8 mouse cellular contexts compared by ENCODE assay signal in the genomic region with DNA sequence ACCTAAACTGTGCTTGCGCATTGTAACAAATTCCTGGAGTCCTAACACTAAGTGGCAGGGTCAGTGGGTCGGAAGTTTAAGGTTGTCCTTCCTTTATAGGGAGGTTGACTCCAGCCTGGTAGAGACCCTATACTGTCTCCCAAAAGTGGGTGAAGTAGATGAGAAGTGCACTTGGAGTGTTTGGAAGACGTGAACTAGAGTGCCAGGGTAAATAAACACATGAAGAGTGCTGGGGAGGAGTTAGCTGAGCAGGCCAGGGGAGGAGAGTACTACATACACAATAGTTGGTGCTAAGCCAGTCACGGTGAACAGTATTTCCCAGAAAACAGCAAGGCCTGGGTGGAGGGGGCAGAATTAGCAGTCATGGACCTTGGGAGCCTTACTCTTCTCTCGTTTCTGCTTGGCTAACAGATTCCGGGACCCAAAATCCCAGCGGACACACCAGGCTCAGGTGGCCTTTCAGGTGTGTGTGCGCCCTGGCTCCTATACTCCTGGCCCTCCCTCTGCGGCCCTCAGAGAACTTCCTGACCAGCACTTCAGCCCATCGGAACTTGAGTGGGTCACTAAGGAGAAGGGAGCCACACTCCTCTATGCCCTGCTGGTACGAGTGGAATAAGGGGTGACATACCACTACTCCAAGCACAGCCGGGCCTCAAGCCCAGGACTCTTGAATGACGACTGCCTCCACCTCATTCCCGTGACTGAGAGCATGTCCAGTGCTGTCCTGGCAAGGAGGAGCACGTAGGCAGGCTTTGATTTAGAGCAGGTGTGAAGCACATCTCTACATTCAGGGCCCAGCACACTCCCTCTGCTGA. TPM values are rescaled to one million over a fixed set of nuclear protein-coding genes. Genes with fewer than 3 reads are reported as not detected.
DNase-seq lines count a peak whose midpoint lies in the region; ATAC-seq and TF ChIP-seq lines count a peak whose summit lies in the region.

No protein-coding gene starts in this region.

- no peak overlapping the region for H3K27ac ChIP-seq in kidney, embryonic 14.5 days (ENCODE audit: low read depth, low read length)
- peak overlapping the region; percentile 92 for H3K27ac ChIP-seq in embryonic facial prominence, embryonic 10.5 days (replicated peaks)
- 0 out of 2 replicates have a peak overlapping the region, but pooled peaks have one; percentile 17 for H3K27ac ChIP-seq in intestine, postnatal 0 days (ENCODE audit: low read depth, low read length)
- peak overlapping the region; percentile 90; the same call in 1 of the 2 replicates for H3K27ac ChIP-seq in midbrain, embryonic 14.5 days (replicated peaks; ENCODE audit: low read depth, low read length)

- no peaks in the 10 kb centered on the region for H3K27me3 ChIP-seq in kidney, embryonic 14.5 days (ENCODE audit: control insufficient read depth, insufficient read depth, low read length)
- no peaks in the 10 kb centered on the region for H3K27me3 ChIP-seq in embryonic facial prominence, embryonic 10.5 days (replicated peaks; ENCODE audit: low read depth, poor library complexity, severe bottlenecking)
- H3K27me3 ChIP-seq in intestine, postnatal 0 days (replicated peaks; ENCODE audit: control insufficient read depth, insufficient read depth, low read length) = no peaks in the 10 kb centered on the region
- H3K27me3 ChIP-seq in midbrain, embryonic 14.5 days (ENCODE audit: control insufficient read depth, insufficient read depth, low read length) = no peaks in the 10 kb centered on the region

- H3K36me3 ChIP-seq in kidney, embryonic 14.5 days (ENCODE audit: control insufficient read depth, insufficient read depth, low read length) = peaks cover 87% of the 10 kb centered on the region
- peaks cover 91% of the 10 kb centered on the region for H3K36me3 ChIP-seq in embryonic facial prominence, embryonic 10.5 days (replicated peaks)
- peaks cover 80% of the 10 kb centered on the region for H3K36me3 ChIP-seq in intestine, postnatal 0 days (ENCODE audit: control insufficient read depth, insufficient read depth)
- peaks cover 88% of the 10 kb centered on the region for H3K36me3 ChIP-seq in midbrain, embryonic 14.5 days (ENCODE audit: control insufficient read depth, insufficient read depth, low read length)

- peaks cover 18% of the 10 kb centered on the region for H3K4me1 ChIP-seq in kidney, embryonic 14.5 days (ENCODE audit: control insufficient read depth, insufficient read depth, low read length)
- H3K4me1 ChIP-seq in embryonic facial prominence, embryonic 10.5 days = peaks cover 42% of the 10 kb centered on the region
- H3K4me1 ChIP-seq in intestine, postnatal 0 days (replicated peaks; ENCODE audit: control insufficient read depth, insufficient read depth, low read length) = no peaks in the 10 kb centered on the region
- H3K4me1 ChIP-seq in midbrain, embryonic 14.5 days (ENCODE audit: control insufficient read depth, insufficient read depth, low read length) = peaks cover 17% of the 10 kb centered on the region

- DNase-seq in kidney, postnatal 36 days = no peak
- no peak for DNase-seq in embryonic facial prominence, embryonic 10.5 days (ENCODE audit: low spot score)
- DNase-seq in midbrain, embryonic 14.5 days = no peak
- DNase-seq in gastrocnemius, adult 18-20 months (ENCODE audit: low spot score) = no peak
- no peak for DNase-seq in adrenal gland, adult 2 months
- no peak for DNase-seq in adrenal gland, postnatal 10 days

- no peaks in the 10 kb centered on the region for H3K9me3 ChIP-seq in kidney, embryonic 14.5 days (ENCODE audit: control insufficient read depth, low read length)
- no peaks in the 10 kb centered on the region for H3K9me3 ChIP-seq in embryonic facial prominence, embryonic 10.5 days
- no peaks in the 10 kb centered on the region for H3K9me3 ChIP-seq in intestine, postnatal 0 days (ENCODE audit: control insufficient read depth)
- no peaks in the 10 kb centered on the region for H3K9me3 ChIP-seq in midbrain, embryonic 14.5 days (ENCODE audit: control insufficient read depth, low read length)

- peak overlapping the region; percentile 79 for H3K4me3 ChIP-seq in kidney, embryonic 14.5 days (ENCODE audit: low read length)
- H3K4me3 ChIP-seq in embryonic facial prominence, embryonic 10.5 days = peak overlapping the region; percentile 73
- H3K4me3 ChIP-seq in intestine, postnatal 0 days (ENCODE audit: low read depth, low read length) = peak overlapping the region; percentile 78
- peak overlapping the region; percentile 80; the same call in 1 of the 2 replicates for H3K4me3 ChIP-seq in midbrain, embryonic 14.5 days (replicated peaks; ENCODE audit: low read depth, low read length)

- 0 out of 2 replicates have a peak, but pooled peaks have one; percentile 5 for ATAC-seq in kidney, embryonic 14.5 days (ENCODE audit: low FRiP score, low TSS enrichment)
- ATAC-seq in intestine, postnatal 0 days = no peak
- peak; percentile 26; the same call in 1 of the 2 replicates for ATAC-seq in midbrain, embryonic 14.5 days (ENCODE audit: low FRiP score, low TSS enrichment)

- H3K4me2 ChIP-seq in kidney, embryonic 14.5 days (replicated peaks; ENCODE audit: low read depth, low read length) = peak overlapping the region; percentile 88
- H3K4me2 ChIP-seq in intestine, postnatal 0 days (replicated peaks; ENCODE audit: low read depth) = peak overlapping the region; percentile 91
- H3K4me2 ChIP-seq in midbrain, embryonic 14.5 days (ENCODE audit: low read length) = peak overlapping the region; percentile 99

- peak overlapping the region; percentile 84; the same call in 1 of the 2 replicates for H3K9ac ChIP-seq in kidney, embryonic 14.5 days (ENCODE audit: low read depth, low read length)
- H3K9ac ChIP-seq in intestine, postnatal 0 days (ENCODE audit: low read depth, low read length) = no peak overlapping the region
- H3K9ac ChIP-seq in midbrain, embryonic 14.5 days (replicated peaks; ENCODE audit: low read length) = peak overlapping the region; percentile 82; the same call in 1 of the 2 replicates

- 76% methylated on average over 15 of the region's 15 CpGs for WGBS in kidney, embryonic 14.5 days
- 79% methylated on average over 15 of the region's 15 CpGs for WGBS in embryonic facial prominence, embryonic 10.5 days
- 70% methylated on average over 15 of the region's 15 CpGs for WGBS in intestine, postnatal 0 days
- 79% methylated on average over 15 of the region's 15 CpGs for WGBS in midbrain, embryonic 14.5 days

- TF ChIP-seq CTCF in intestine, postnatal 0 days (IDR thresholded peaks at IDR 0.05; ENCODE audit: low read depth) = no peak

RNA-seq across cellular contexts. Expression of gene Gps2, which starts 0.8 kb away (rescaled TPM):
- 73.4 and 82.0 TPM in 2 replicates for polyA plus RNA-seq in kidney, embryonic 14.5 days (2014; fragmentation: Nextera tagmentation; extraction: Ambion mirVana)
- polyA plus RNA-seq in embryonic facial prominence, embryonic 10.5 days (2016; fragmentation: Nextera tagmentation; extraction: Ambion mirVana) = 87.6 and 89.1 TPM in 2 replicates
- 40.4 and 42.3 TPM in 2 replicates for polyA plus RNA-seq in intestine, postnatal 0 days (2015; fragmentation: Nextera tagmentation; extraction: Ambion mirVana)
- 56.4 and 62.4 TPM in 2 replicates for polyA plus RNA-seq in midbrain, embryonic 14.5 days (2014; fragmentation: Nextera tagmentation; extraction: Ambion mirVana)
- 10 to 100 TPM; 50.8 to 55.8 TPM for total RNA-seq in gastrocnemius, adult 18-20 months (2021)
- total RNA-seq in adrenal gland, adult 2 months (2021) = 10 to 100 TPM; 44.7 to 61.8 TPM
- polyA plus RNA-seq in adrenal gland, adult 2 months (2012; rRNA removed) = 130 and 148 TPM in 2 replicates
- total RNA-seq in adrenal gland, postnatal 10 days (2021) = 10 to 100 TPM; 42.3 to 43.1 TPM

RNA-seq across cellular contexts. Expression of gene Eif5a, which starts 8.8 kb away (rescaled TPM):
- 2,108 and 2,169 TPM in 2 replicates for polyA plus RNA-seq in kidney, embryonic 14.5 days (2014; fragmentation: Nextera tagmentation; extraction: Ambion mirVana)
- polyA plus RNA-seq in embryonic facial prominence, embryonic 10.5 days (2016; fragmentation: Nextera tagmentation; extraction: Ambion mirVana) = 2,818 and 3,035 TPM in 2 replicates
- polyA plus RNA-seq in intestine, postnatal 0 days (2015; fragmentation: Nextera tagmentation; extraction: Ambion mirVana) = 716 and 774 TPM in 2 replicates
- polyA plus RNA-seq in midbrain, embryonic 14.5 days (2014; fragmentation: Nextera tagmentation; extraction: Ambion mirVana) = 1,083 and 1,099 TPM in 2 replicates
- total RNA-seq in gastrocnemius, adult 18-20 months (2021) = 100 to 1,000 TPM; 408 to 425 TPM
- 100 to 1,000 TPM; 572 to 622 TPM for total RNA-seq in adrenal gland, adult 2 months (2021)
- polyA plus RNA-seq in adrenal gland, adult 2 months (2012; rRNA removed) = 180 and 225 TPM in 2 replicates
- 100 to 1,000 TPM; 578 to 644 TPM for total RNA-seq in adrenal gland, postnatal 10 days (2021)

RNA-seq across cellular contexts. Expression of gene Neurl4, which starts 12.1 kb away (rescaled TPM):
- polyA plus RNA-seq in kidney, embryonic 14.5 days (2014; fragmentation: Nextera tagmentation; extraction: Ambion mirVana) = 13.0 and 16.3 TPM in 2 replicates
- 10.9 and 11.1 TPM in 2 replicates for polyA plus RNA-seq in embryonic facial prominence, embryonic 10.5 days (2016; fragmentation: Nextera tagmentation; extraction: Ambion mirVana)
- 9.7 and 10.3 TPM in 2 replicates for polyA plus RNA-seq in intestine, postnatal 0 days (2015; fragmentation: Nextera tagmentation; extraction: Ambion mirVana)
- polyA plus RNA-seq in midbrain, embryonic 14.5 days (2014; fragmentation: Nextera tagmentation; extraction: Ambion mirVana) = 27.5 and 29.0 TPM in 2 replicates
- 10 to 100 TPM; 25.9 to 27.4 TPM for total RNA-seq in gastrocnemius, adult 18-20 months (2021)
- total RNA-seq in adrenal gland, adult 2 months (2021) = 10 to 100 TPM; 40.6 to 44.2 TPM
- 38.6 and 47.6 TPM in 2 replicates for polyA plus RNA-seq in adrenal gland, adult 2 months (2012; rRNA removed)
- 10 to 100 TPM; 33.6 to 48.1 TPM for total RNA-seq in adrenal gland, postnatal 10 days (2021)

RNA-seq across cellular contexts. Expression of gene 2810408A11Rik, which starts 12.1 kb away (rescaled TPM):
- polyA plus RNA-seq in kidney, embryonic 14.5 days (2014; fragmentation: Nextera tagmentation; extraction: Ambion mirVana) = 12.4 and 15.1 TPM in 2 replicates
- polyA plus RNA-seq in embryonic facial prominence, embryonic 10.5 days (2016; fragmentation: Nextera tagmentation; extraction: Ambion mirVana) = 14.7 and 14.8 TPM in 2 replicates
- polyA plus RNA-seq in intestine, postnatal 0 days (2015; fragmentation: Nextera tagmentation; extraction: Ambion mirVana) = 3.5 and 3.8 TPM in 2 replicates
- 9.4 and 13.0 TPM in 2 replicates for polyA plus RNA-seq in midbrain, embryonic 14.5 days (2014; fragmentation: Nextera tagmentation; extraction: Ambion mirVana)
- under 1 TPM; 0.24 to 0.25 TPM for total RNA-seq in gastrocnemius, adult 18-20 months (2021)
- total RNA-seq in adrenal gland, adult 2 months (2021) = under 1 TPM; 0.66 to 0.86 TPM
- polyA plus RNA-seq in adrenal gland, adult 2 months (2012; rRNA removed) = 0.18 and 0.74 TPM in 2 replicates
- 1 to 10 TPM; 3.1 to 3.2 TPM for total RNA-seq in adrenal gland, postnatal 10 days (2021)

RNA-seq across cellular contexts. Expression of gene Acap1, which starts 17.6 kb away (rescaled TPM):
- 0.20 and 0.28 TPM in 2 replicates for polyA plus RNA-seq in kidney, embryonic 14.5 days (2014; fragmentation: Nextera tagmentation; extraction: Ambion mirVana)
- polyA plus RNA-seq in embryonic facial prominence, embryonic 10.5 days (2016; fragmentation: Nextera tagmentation; extraction: Ambion mirVana) = 1.3 and 1.5 TPM in 2 replicates
- polyA plus RNA-seq in intestine, postnatal 0 days (2015; fragmentation: Nextera tagmentation; extraction: Ambion mirVana) = 1.1 TPM in 2 replicates
- 0.17 and 0.30 TPM in 2 replicates for polyA plus RNA-seq in midbrain, embryonic 14.5 days (2014; fragmentation: Nextera tagmentation; extraction: Ambion mirVana)
- total RNA-seq in gastrocnemius, adult 18-20 months (2021) = under 1 TPM; 0.21 to 0.30 TPM
- under 1 TPM; 0.46 to 0.69 TPM for total RNA-seq in adrenal gland, adult 2 months (2021)
- 0.71 and 1.0 TPM in 2 replicates for polyA plus RNA-seq in adrenal gland, adult 2 months (2012; rRNA removed)
- total RNA-seq in adrenal gland, postnatal 10 days (2021) = 1 to 10 TPM; 4.3 to 4.7 TPM
